Mouse (Mus musculus): ENCODE data around the gene Rcan3. TPM values are rescaled to one million over a fixed set of nuclear protein-coding genes. Genes with fewer than 3 reads are reported as not detected.

Gene Rcan3
- total RNA-seq (2022), result 10 to 100 TPM; 19.1 to 33.0 (median 27.2) TPM

DNA sequence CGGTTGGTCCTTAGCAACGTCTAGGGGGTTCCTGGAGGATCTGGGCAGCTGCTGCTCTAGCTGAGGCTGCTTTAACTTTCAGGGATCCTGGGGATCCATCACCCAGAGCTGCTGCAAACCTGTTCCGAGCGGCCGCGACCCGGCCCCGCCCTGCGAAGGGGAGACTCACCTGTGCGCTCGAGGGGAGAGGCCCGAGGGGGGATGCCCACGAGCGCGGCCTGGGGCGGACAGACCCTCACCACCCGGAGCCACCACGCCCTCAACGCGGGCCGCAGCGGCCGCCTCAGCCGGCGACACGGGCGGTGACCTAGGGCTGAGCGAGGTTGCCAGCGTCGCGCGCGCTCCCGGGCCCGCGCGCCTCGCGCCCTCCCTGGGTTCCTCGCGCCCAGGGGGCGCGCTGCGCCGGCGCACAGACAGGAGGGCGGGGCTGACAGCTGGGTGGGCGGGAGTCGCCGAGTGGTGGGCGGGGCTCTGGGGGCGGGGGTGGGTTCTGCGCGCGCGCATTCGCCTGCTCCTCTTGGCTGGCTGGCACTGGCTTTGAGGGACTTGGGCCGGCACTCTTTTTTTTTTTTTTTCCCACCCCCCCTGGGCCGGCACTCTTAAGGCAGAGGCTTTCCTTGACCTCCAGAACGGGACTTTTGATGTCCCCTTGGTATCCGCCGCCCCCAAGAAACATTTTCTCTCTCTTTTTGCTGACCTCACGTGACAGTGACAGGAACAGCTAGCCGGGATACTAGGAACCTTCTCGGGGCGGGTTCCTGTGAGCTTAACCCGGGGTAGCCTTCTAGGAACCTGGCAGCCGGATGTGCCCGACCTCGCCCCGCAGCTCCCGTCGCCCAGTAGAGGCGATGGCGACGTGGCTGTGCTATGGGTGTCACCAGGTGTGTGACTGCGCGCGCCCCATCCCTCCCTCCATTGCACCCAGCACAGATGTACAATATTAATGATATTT lies at the start of gene Rcan3:
Gene Rcan3, minus strand, starts transcription at position 411 of the 952 bp plus-strand sequence.
- DNase-seq, result peak; percentile 56

GRCm38 (mm10) chr4:135480370-135480769 lies 46.7 kb upstream of the Rcan3 start:
- no peak for DNase-seq

- no peak for DNase-seq
Measured at GRCm38 (mm10) chr4:135477851-135478250, 44.2 kb upstream of the Rcan3 start.

DNA sequence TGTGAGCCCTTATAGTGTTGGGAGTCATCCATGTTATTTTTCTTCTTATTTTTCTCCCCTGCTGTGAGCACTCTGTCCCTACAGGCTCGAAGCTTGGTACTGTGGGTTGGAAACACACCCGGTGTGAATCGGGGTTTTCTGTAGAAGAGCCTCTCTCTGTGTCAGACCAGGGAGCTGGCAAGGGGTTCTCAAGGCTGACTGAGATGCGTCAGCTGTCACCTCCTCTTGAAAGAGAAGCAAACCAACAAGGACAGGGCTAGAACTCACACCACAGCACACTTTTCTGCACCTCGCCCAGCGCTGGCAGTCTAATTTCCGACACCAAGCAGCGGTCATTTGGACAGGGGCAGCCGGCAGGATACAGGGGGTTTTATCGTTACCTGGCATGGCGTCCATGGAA lies 29.8 kb upstream of the Rcan3 start:
- DNase-seq, result peak; percentile 17

- no peak for DNase-seq
Measured at GRCm38 (mm10) chr4:135453572-135453971, 19.9 kb upstream of the Rcan3 start.

GRCm38 (mm10) chr4:135453164-135453563 lies 19.5 kb upstream of the Rcan3 start:
- DNase-seq, result no peak

GRCm38 (mm10) chr4:135451360-135452015 lies 17.8 kb upstream of the Rcan3 start:
- DNase-seq, result no peak

DNA sequence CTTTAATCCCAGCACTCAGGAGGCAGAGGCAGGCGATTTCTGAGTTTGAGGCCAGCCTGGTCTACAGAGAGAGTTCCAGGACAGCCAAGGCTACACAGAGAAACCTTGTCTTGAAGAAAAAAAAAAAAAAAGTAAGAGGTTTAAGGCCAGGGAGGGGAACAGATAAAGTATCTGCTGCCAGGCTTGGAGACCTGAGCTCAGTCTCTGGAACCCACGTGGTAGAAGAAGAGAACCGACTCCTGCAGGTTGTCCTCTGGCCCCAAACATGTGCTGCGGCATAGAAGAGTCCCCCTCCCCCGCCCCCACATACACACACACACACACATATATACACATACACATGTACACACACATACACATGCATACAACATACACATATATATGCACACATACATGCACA lies 8.8 kb upstream of the Rcan3 start:
- no peak for DNase-seq

- DNase-seq, result no peak
Measured at GRCm38 (mm10) chr4:135439904-135440522, 6.4 kb upstream of the Rcan3 start.

- no peak for DNase-seq
Measured at GRCm38 (mm10) chr4:135439188-135439647, 5.6 kb upstream of the Rcan3 start.

DNA sequence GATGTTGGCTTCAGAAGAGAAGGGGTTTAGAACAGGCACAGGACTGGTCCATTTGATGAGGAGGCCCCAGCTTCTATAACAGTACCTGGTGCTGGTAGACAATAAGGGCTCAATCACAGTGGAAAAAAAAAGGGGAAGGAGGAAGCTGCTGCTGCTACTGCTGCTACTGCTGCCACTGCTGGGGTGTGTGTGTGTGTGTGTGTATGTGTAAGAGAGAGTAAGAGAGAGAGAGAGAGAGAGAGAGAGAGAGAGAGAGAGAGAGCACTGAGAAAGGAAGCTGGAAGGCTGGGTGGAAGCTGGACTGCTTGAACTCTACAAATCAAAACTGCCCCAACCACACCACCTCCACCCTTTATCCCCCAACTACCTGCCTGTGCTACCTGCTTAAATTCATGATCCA lies 4.3 kb upstream of the Rcan3 start:
- DNase-seq, result no peak

DNA sequence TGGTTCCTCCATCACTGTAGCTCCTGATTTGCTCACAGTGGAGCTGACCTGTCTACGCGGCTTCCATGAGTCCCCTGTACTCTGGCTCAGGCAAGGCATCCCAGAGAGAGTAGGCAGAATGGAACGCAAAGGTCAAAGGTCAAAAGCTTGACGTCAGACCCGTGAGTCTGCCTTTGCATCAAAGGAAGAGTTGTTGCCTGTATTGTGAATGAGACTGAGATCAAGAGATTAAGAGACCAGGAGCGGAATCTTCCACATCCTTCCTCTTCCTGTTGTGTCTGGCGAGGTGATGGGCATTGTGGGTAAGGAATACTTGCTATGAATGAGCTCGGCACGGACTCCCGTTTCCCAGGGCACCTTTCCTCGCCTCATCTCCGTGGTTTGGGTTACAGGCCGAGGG lies 2.6 kb upstream of the Rcan3 start:
- DNase-seq, result peak; percentile 34

GRCm38 (mm10) chr4:135434395-135434789 lies 739 bp upstream of the Rcan3 start:
- no peak for DNase-seq

GRCm38 (mm10) chr4:135433086-135433442 lies 589 bp downstream of the Rcan3 start:
- no peak for DNase-seq

DNA sequence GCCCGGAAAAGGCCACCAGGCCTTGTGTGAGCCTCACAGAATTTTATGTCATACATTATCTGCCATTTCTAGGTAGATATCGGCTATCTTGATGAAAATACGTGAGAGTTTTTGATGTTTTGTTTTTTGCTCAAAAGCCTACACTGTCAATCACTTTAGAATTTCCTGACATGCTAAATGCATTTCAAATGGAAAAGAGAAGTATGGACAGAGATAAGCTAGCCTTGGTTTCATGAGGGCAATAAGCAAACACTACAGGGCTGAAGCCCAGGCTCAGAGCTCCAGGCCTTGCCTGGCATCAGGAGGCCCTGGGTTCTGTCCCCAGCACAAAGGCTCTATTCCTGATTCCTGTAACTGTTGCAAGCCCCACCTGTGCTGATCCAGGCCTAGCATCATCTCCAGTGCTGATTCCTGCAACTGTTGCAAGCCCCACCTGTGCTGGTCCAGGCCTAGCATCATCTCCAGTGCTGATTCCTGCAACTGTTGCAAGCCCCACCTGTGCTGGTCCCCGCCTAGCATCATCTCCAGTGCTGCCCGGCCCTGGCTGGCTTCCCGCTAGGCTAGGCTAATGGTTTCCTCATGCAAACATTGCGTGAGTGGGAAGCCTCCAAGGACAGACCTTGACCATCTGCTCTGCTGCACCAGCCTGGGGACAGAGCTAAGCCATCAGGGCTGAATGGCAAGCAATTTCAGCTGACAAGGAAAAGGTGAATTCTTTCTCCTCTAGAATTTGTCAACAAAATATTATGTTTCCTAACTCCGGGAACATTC lies 3.5 kb downstream of the Rcan3 start:
- peak; percentile 50 for DNase-seq

DNA sequence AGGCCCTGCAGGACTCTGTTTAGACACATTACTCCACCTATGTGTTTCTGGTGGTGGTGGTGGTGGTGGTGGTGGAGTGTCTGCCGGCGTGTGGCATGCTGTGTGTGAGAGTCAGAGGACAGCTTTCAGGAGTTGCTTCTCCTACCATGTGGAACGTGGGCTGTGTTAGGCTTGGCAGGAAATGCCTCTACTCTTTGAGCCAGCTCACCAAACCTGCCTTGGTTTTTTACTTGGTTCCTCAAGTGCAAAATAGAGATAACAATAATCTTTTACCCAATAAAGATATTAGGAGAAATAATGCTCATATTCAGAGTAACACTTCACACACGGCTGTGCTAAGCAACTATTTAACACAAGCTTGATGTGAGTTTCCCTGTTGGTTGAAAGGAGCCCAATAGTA lies 4.3 kb downstream of the Rcan3 start:
- no peak for DNase-seq

- DNase-seq, result no peak
Measured at GRCm38 (mm10) chr4:135426587-135426986, 7.1 kb downstream of the Rcan3 start.

DNA sequence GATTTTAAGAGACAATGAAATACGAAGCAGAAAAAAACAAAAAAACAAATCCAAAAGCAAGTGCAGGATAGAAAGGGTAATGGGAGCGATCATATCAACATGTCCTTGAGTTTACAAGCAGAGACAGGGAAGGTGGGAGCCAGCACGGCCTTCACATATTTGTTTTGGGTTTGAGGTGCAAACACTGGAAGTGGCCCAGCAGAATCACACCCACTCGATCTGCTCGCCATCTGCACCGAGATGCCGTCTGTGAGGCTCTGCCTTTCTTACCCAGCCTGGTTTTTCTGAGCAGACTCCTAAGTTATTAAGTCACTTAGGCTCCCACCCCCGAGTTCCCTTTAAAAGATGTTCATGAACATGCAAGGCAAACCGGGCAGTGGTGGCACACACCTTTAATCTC lies 8.0 kb downstream of the Rcan3 start:
- DNase-seq, result no peak

DNA sequence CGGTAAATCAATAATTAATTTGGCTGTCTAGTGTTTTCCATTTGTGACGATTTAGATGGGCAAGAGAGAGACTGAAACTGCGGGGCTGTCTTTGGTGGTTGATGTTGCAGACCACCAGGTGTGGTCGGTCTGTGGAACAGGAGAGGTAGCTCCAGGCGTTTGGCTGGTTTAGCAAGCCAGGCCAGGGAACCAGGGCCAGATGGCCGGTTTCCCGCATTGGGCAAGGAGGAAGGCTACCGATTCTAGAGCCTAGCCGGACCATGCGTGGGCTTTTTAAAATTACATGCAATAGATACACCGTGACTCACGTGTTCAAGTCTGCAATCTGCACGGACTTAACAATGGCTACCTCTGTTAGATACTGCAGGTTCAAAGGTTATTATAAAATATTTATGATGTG lies 12.7 kb downstream of the Rcan3 start:
- DNase-seq, result no peak

GRCm38 (mm10) chr4:135420416-135420815 lies 13.2 kb downstream of the Rcan3 start:
- DNase-seq, result no peak

GRCm38 (mm10) chr4:135419996-135420395 lies 13.7 kb downstream of the Rcan3 start:
- DNase-seq, result no peak

DNA sequence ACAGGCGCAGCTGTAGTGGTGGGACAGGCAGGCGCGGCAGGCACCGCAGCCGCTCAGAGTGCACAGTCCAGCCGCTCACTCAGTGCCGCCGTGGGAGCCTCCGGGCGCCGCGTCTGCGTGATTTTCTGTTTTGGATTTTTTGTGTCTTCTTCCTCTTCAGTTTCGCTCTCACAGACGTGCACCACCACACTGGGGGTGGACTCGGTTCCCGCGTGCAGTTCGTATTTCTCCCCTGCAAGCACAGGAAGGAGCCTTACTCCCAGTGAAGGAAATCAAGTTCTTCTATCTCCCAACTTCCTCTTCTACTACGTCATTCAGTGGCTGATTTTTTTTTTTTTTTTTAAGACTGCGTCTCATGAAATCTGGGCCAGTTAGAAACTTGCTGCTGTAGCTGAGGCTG lies 17.3 kb downstream of the Rcan3 start:
- no peak for DNase-seq

DNA sequence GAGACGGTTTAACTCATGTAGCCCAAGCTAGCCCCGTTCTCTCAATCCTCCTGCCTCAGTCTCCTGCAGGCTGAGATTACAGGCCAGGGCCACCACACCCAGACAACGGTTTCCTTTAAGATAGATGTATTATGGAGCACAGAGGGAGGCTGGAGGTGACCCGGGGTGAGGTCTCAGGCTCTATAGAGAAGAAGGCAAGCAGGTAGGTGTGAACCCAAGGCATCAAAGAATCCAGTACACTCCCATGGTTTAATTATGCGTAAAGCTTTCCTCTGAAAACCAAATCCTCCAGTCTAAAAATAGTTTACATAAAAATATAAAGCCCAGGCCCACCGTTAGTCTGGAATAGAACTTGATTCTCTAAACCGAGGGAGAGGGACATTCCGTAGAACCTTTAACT lies 20.2 kb downstream of the Rcan3 start:
- DNase-seq, result no peak

All from adrenal gland, adult 8-10 months (tissue).